Mouse (Mus musculus) large intestine, adult 2 months (tissue): ENCODE results near the gene Castor2. TPM values are rescaled to one million over a fixed set of nuclear protein-coding genes. Genes with fewer than 3 reads are reported as not detected.

ENCODE experiments used
- DNase-seq: peaks from one replicate; pipeline ENCODE4 v3.0.0-alpha.2; 2012; ENCODE audit warnings: low read depth, low spot score
- WGBS: fragments of 180-500 bp; shearing (Covaris S2); methylation state at CpG from one replicate; pipeline ENCODE4 v1.1.7; 2018; 5-methylcytosine and 5-hydroxymethylcytosine counted together
- polyA plus RNA-seq: library from polyadenylated mRNA; depleted of rRNA; stranded (reverse); fragments of >200 nt; gene quantifications from 2 replicates; pipeline ENCODE4 v1.2.3, GENCODE M21; 2012

Gene Castor2
- polyA plus RNA-seq, 1 experiment = 7.3 TPM

- DNase-seq = no peak
- 9% methylated on average over 17 of the region's 17 CpGs for WGBS
Measured at GRCm38 (mm10) chr5:134100232-134100771, 791 bp downstream of the Castor2 start.

- 59% methylated on average over 5 of the region's 5 CpGs for WGBS
Measured at GRCm38 (mm10) chr5:134101322-134101721, 1.8 kb downstream of the Castor2 start.

GRCm38 (mm10) chr5:134101883-134102282, 2.4 kb downstream of the Castor2 start:
- WGBS = 11% methylated on average over 5 of the region's 5 CpGs
- peak; percentile 28 for DNase-seq

More at GRCm38 (mm10) chr5:134101322-134101721, 1.8 kb downstream of the Castor2 start:
- DNase-seq = no peak

- 76% methylated on average over 6 of the region's 6 CpGs for WGBS
- no peak for DNase-seq
Measured at GRCm38 (mm10) chr5:134102720-134103119, 3.2 kb downstream of the Castor2 start.

GRCm38 (mm10) chr5:134105829-134106228, 6.3 kb downstream of the Castor2 start:
- WGBS = 72% methylated on average over 8 of the region's 8 CpGs

GRCm38 (mm10) chr5:134114981-134115380, 15.5 kb downstream of the Castor2 start:
- no peak for DNase-seq
- 65% methylated on average over 5 of the region's 5 CpGs for WGBS

More at GRCm38 (mm10) chr5:134105829-134106228, 6.3 kb downstream of the Castor2 start:
- DNase-seq = no peak

GRCm38 (mm10) chr5:134115639-134116259, 16.2 kb downstream of the Castor2 start:
- 83% methylated on average over 7 of the region's 7 CpGs for WGBS
- no peak for DNase-seq

GRCm38 (mm10) chr5:134118798-134119407, 19.4 kb downstream of the Castor2 start:
- DNase-seq = no peak
- 86% methylated on average over 15 of the region's 15 CpGs for WGBS

GRCm38 (mm10) chr5:134119481-134120120, 20.1 kb downstream of the Castor2 start:
- WGBS = 45% methylated on average over 10 of the region's 10 CpGs
- no peak for DNase-seq

- 89% methylated on average over 3 of the region's 3 CpGs for WGBS
- DNase-seq = no peak
Measured at GRCm38 (mm10) chr5:134120135-134120534, 20.6 kb downstream of the Castor2 start.

GRCm38 (mm10) chr5:134121138-134121892, 21.8 kb downstream of the Castor2 start:
- DNase-seq = no peak

GRCm38 (mm10) chr5:134121893-134122259, 22.4 kb downstream of the Castor2 start:
- no peak for DNase-seq
- WGBS = 73% methylated on average over 4 of the region's 4 CpGs

More at GRCm38 (mm10) chr5:134121138-134121892, 21.8 kb downstream of the Castor2 start:
- 38% methylated on average over 9 of the region's 9 CpGs for WGBS

GRCm38 (mm10) chr5:134123846-134124245, 24.3 kb downstream of the Castor2 start:
- 75% methylated on average over 6 of the region's 6 CpGs for WGBS
- DNase-seq = no peak

- no peak for DNase-seq
Measured at GRCm38 (mm10) chr5:134126232-134126631, 26.7 kb downstream of the Castor2 start.

GRCm38 (mm10) chr5:134131586-134131985, 32.1 kb downstream of the Castor2 start:
- WGBS = 42% methylated on average over 4 of the region's 4 CpGs
- DNase-seq = no peak

More at GRCm38 (mm10) chr5:134126232-134126631, 26.7 kb downstream of the Castor2 start:
- 83% methylated on average over 2 of the region's 2 CpGs for WGBS

GRCm38 (mm10) chr5:134136022-134136421, 36.5 kb downstream of the Castor2 start:
- no peak for DNase-seq
- WGBS = 88% methylated on average over 12 of the region's 12 CpGs

- WGBS = 81% methylated on average over 5 of the region's 5 CpGs
Measured at GRCm38 (mm10) chr5:134137933-134138332, 38.4 kb downstream of the Castor2 start.

GRCm38 (mm10) chr5:134139429-134139828, 39.9 kb downstream of the Castor2 start:
- 82% methylated on average over 6 of the region's 6 CpGs for WGBS
- no peak for DNase-seq

More at GRCm38 (mm10) chr5:134137933-134138332, 38.4 kb downstream of the Castor2 start:
- DNase-seq = no peak

- WGBS = 53% methylated on average over 7 of the region's 7 CpGs
Measured at GRCm38 (mm10) chr5:134141236-134141635, 41.7 kb downstream of the Castor2 start.

GRCm38 (mm10) chr5:134142381-134142780, 42.9 kb downstream of the Castor2 start:
- DNase-seq = no peak
- 85% methylated on average over 11 of the region's 11 CpGs for WGBS

More at GRCm38 (mm10) chr5:134141236-134141635, 41.7 kb downstream of the Castor2 start:
- no peak for DNase-seq
